Mouse (Mus musculus): Measurements from ENCODE around the gene Rap1gap2. TPM values are rescaled to one million over a fixed set of nuclear protein-coding genes. Genes with fewer than 3 reads are reported as not detected.

Gene Rap1gap2
- polyA plus RNA-seq, 1 experiment from 2014 or later: 2.1 TPM

- Histone ChIP-seq H3K27me3 (replicated peaks; ENCODE audit: control insufficient read depth, insufficient read depth, low read length) (no peaks in the 10 kb centered on the region), H3K36me3 (ENCODE audit: control insufficient read depth, insufficient read depth, low read length) (no peaks in the 10 kb centered on the region), H3K9me3 (ENCODE audit: control insufficient read depth, low read length) (no peaks in the 10 kb centered on the region), H3K4me3 (ENCODE audit: low read depth, low read length) (no peak overlapping the region), H3K27ac (ENCODE audit: low read depth, low read length) (no peak overlapping the region), H3K9ac (ENCODE audit: low read depth, low read length) (no peak overlapping the region), H3K4me1 (replicated peaks; ENCODE audit: control insufficient read depth, insufficient read depth, low read length) (peaks cover 6% of the 10 kb centered on the region; the same call in 1 of the 2 replicates), H3K4me2 (no peak overlapping the region)
- ATAC-seq (replicated peaks; ENCODE audit: low FRiP score): no peak
- 79% methylated on average over 7 of the region's 7 CpGs for WGBS
- no peak for DNase-seq (ENCODE audit: low spot score)
Measured at GRCm38 (mm10) chr11:74485435-74486217, 125.1 kb downstream of the Rap1gap2 start.

DNA sequence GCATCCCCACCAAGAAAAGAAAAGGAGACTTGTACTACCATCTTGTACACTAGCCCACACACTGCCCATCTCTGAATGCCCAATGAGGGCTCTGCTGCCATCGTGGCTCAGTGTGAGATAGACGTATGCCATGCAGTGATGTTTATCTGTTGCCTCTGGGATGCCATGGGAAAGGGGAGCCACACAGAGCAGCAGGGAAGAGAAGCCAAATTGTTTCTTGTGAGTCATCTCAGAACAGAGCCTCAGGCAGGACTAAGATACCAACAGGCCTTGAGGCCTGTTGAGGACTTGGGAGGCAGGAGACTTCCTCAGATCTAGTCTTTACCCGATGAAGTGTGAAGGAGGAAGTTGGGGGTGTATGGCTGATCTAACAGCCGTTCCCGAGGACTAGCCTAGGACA is 126.8 kb downstream of the Rap1gap2 start:
- WGBS: 55% methylated on average over 5 of the region's 5 CpGs
- Histone ChIP-seq H3K27me3 (replicated peaks; ENCODE audit: control insufficient read depth, insufficient read depth, low read length) (no peaks in the 10 kb centered on the region), H3K9ac (ENCODE audit: low read depth, low read length) (no peak overlapping the region), H3K4me2 (no peak overlapping the region), H3K36me3 (ENCODE audit: control insufficient read depth, insufficient read depth, low read length) (no peaks in the 10 kb centered on the region), H3K4me1 (replicated peaks; ENCODE audit: control insufficient read depth, insufficient read depth, low read length) (peaks cover 6% of the 10 kb centered on the region; the same call in 1 of the 2 replicates), H3K9me3 (ENCODE audit: control insufficient read depth, low read length) (no peaks in the 10 kb centered on the region), H3K27ac (ENCODE audit: low read depth, low read length) (no peak overlapping the region), H3K4me3 (ENCODE audit: low read depth, low read length) (no peak overlapping the region)
- no peak for DNase-seq (ENCODE audit: low spot score)
- ATAC-seq (replicated peaks; ENCODE audit: low FRiP score): no peak

- DNase-seq (ENCODE audit: low spot score) (no peak), ATAC-seq (replicated peaks; ENCODE audit: low FRiP score) (no peak)
- H3K9me3 ChIP-seq (ENCODE audit: control insufficient read depth, low read length): no peaks in the 10 kb centered on the region
- 85% methylated on average over 6 of the region's 6 CpGs for WGBS
- H3K4me3 ChIP-seq (ENCODE audit: low read depth, low read length): no peak overlapping the region
- no peaks in the 10 kb centered on the region for H3K27me3 ChIP-seq (replicated peaks; ENCODE audit: control insufficient read depth, insufficient read depth, low read length)
- no peak overlapping the region for H3K27ac ChIP-seq (ENCODE audit: low read depth, low read length)
- peaks cover 4% of the 10 kb centered on the region; the same call in 1 of the 2 replicates for H3K4me1 ChIP-seq (replicated peaks; ENCODE audit: control insufficient read depth, insufficient read depth, low read length)
- H3K9ac ChIP-seq (ENCODE audit: low read depth, low read length): no peak overlapping the region
- no peak overlapping the region for H3K4me2 ChIP-seq
- H3K36me3 ChIP-seq (ENCODE audit: control insufficient read depth, insufficient read depth, low read length): no peaks in the 10 kb centered on the region
Measured at GRCm38 (mm10) chr11:74483153-74483817, 127.4 kb downstream of the Rap1gap2 start.

GRCm38 (mm10) chr11:74481797-74482196 is 128.9 kb downstream of the Rap1gap2 start:
- H3K4me1 ChIP-seq (replicated peaks; ENCODE audit: control insufficient read depth, insufficient read depth, low read length): no peaks in the 10 kb centered on the region
- H3K27me3 ChIP-seq (replicated peaks; ENCODE audit: control insufficient read depth, insufficient read depth, low read length): no peaks in the 10 kb centered on the region
- H3K36me3 ChIP-seq (ENCODE audit: control insufficient read depth, insufficient read depth, low read length): no peaks in the 10 kb centered on the region
- H3K4me3 ChIP-seq (ENCODE audit: low read depth, low read length): no peak overlapping the region
- no peak overlapping the region for H3K27ac ChIP-seq (ENCODE audit: low read depth, low read length)
- 77% methylated on average over 5 of the region's 5 CpGs for WGBS
- H3K9ac ChIP-seq (ENCODE audit: low read depth, low read length): no peak overlapping the region
- DNase-seq (ENCODE audit: low spot score) (no peak), ATAC-seq (replicated peaks; ENCODE audit: low FRiP score) (no peak)
- no peaks in the 10 kb centered on the region for H3K9me3 ChIP-seq (ENCODE audit: control insufficient read depth, low read length)
- H3K4me2 ChIP-seq: no peak overlapping the region

DNA sequence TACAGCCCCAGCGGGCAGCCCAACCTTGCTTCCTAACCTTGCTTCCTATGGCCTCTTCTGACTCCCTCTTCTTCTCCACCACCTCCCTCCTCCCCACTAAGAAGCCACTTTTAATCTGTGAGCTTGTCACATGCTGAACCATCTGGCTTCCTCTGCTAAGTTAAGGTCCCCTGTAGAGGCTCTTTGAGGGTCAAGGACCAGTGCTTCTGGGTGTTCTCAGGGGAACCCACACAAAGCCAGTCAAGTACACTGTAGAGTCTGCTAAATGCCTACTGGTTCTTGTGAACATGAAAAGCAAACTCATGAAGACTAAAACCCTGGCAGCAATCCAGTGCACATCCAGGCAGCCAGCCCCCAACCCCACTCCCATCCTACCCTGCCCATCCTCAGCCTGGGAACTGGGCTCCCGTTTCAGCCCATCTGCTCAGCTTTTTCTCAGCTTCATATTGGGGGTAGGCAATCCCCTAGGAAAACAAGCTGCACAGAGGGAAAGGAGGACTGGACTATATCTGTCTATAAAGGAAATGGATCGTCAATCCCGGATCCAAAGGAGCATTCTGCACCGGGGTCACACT is 130.9 kb downstream of the Rap1gap2 start:
- DNase-seq (ENCODE audit: low spot score) (no peak), ATAC-seq (replicated peaks; ENCODE audit: low FRiP score) (no peak)
- Histone ChIP-seq H3K36me3 (ENCODE audit: control insufficient read depth, insufficient read depth, low read length) (no peaks in the 10 kb centered on the region), H3K4me1 (replicated peaks; ENCODE audit: control insufficient read depth, insufficient read depth, low read length) (no peaks in the 10 kb centered on the region), H3K27me3 (replicated peaks; ENCODE audit: control insufficient read depth, insufficient read depth, low read length) (no peaks in the 10 kb centered on the region), H3K9me3 (ENCODE audit: control insufficient read depth, low read length) (no peaks in the 10 kb centered on the region), H3K4me3 (ENCODE audit: low read depth, low read length) (no peak overlapping the region), H3K27ac (ENCODE audit: low read depth, low read length) (no peak overlapping the region), H3K4me2 (no peak overlapping the region), H3K9ac (ENCODE audit: low read depth, low read length) (no peak overlapping the region)
- 79% methylated on average over 5 of the region's 5 CpGs for WGBS

- WGBS: 79% methylated on average over 2 of the region's 2 CpGs
- Histone ChIP-seq H3K4me1 (replicated peaks; ENCODE audit: control insufficient read depth, insufficient read depth, low read length) (no peaks in the 10 kb centered on the region), H3K36me3 (ENCODE audit: control insufficient read depth, insufficient read depth, low read length) (no peaks in the 10 kb centered on the region), H3K27ac (ENCODE audit: low read depth, low read length) (no peak overlapping the region), H3K27me3 (replicated peaks; ENCODE audit: control insufficient read depth, insufficient read depth, low read length) (no peaks in the 10 kb centered on the region), H3K9ac (ENCODE audit: low read depth, low read length) (no peak overlapping the region), H3K4me3 (ENCODE audit: low read depth, low read length) (no peak overlapping the region), H3K9me3 (ENCODE audit: control insufficient read depth, low read length) (no peaks in the 10 kb centered on the region), H3K4me2 (no peak overlapping the region)
- DNase-seq (ENCODE audit: low spot score): no peak
- ATAC-seq (replicated peaks; ENCODE audit: low FRiP score): no peak
Measured at GRCm38 (mm10) chr11:74478877-74479276, 131.8 kb downstream of the Rap1gap2 start.

- no peak for ATAC-seq (replicated peaks; ENCODE audit: low FRiP score)
- H3K4me1 ChIP-seq (replicated peaks; ENCODE audit: control insufficient read depth, insufficient read depth, low read length): no peaks in the 10 kb centered on the region; the same call in 1 of the 2 replicates
- H3K4me2 ChIP-seq: no peak overlapping the region
- no peaks in the 10 kb centered on the region for H3K27me3 ChIP-seq (replicated peaks; ENCODE audit: control insufficient read depth, insufficient read depth, low read length)
- no peak for DNase-seq (ENCODE audit: low spot score)
- H3K9me3 ChIP-seq (ENCODE audit: control insufficient read depth, low read length): no peaks in the 10 kb centered on the region
- 73% methylated on average over 10 of the region's 10 CpGs for WGBS
- H3K4me3 ChIP-seq (ENCODE audit: low read depth, low read length): no peak overlapping the region
- no peaks in the 10 kb centered on the region for H3K36me3 ChIP-seq (ENCODE audit: control insufficient read depth, insufficient read depth, low read length)
- no peak overlapping the region for H3K27ac ChIP-seq (ENCODE audit: low read depth, low read length)
- H3K9ac ChIP-seq (ENCODE audit: low read depth, low read length): no peak overlapping the region
Measured at GRCm38 (mm10) chr11:74472671-74473070, 138.0 kb downstream of the Rap1gap2 start.

- no peaks in the 10 kb centered on the region for H3K27me3 ChIP-seq (replicated peaks; ENCODE audit: control insufficient read depth, insufficient read depth, low read length)
- peaks cover 6% of the 10 kb centered on the region; the same call in 1 of the 2 replicates for H3K4me1 ChIP-seq (replicated peaks; ENCODE audit: control insufficient read depth, insufficient read depth, low read length)
- H3K9ac ChIP-seq (ENCODE audit: low read depth, low read length): no peak overlapping the region
- H3K9me3 ChIP-seq (ENCODE audit: control insufficient read depth, low read length): no peaks in the 10 kb centered on the region
- peak; percentile 50; the same call in 1 of the 2 replicates for ATAC-seq (replicated peaks; ENCODE audit: low FRiP score)
- no peak overlapping the region for H3K4me2 ChIP-seq
- H3K4me3 ChIP-seq (ENCODE audit: low read depth, low read length): no peak overlapping the region
- H3K36me3 ChIP-seq (ENCODE audit: control insufficient read depth, insufficient read depth, low read length): no peaks in the 10 kb centered on the region
- 39% methylated on average over 6 of the region's 6 CpGs for WGBS
- peak; percentile 40 for DNase-seq (ENCODE audit: low spot score)
- no peak overlapping the region for H3K27ac ChIP-seq (ENCODE audit: low read depth, low read length)
Measured at GRCm38 (mm10) chr11:74468195-74468594, 142.5 kb downstream of the Rap1gap2 start.

Data from liver, embryonic 11.5 days (tissue).